Mouse (Mus musculus): ENCODE data around the gene Trmt10c. TPM values are rescaled to one million over a fixed set of nuclear protein-coding genes. Genes with fewer than 3 reads are reported as not detected.

Trmt10c gene
- polyA plus RNA-seq, 1 experiment from 2014 or later, result 31.0 TPM

DNA sequence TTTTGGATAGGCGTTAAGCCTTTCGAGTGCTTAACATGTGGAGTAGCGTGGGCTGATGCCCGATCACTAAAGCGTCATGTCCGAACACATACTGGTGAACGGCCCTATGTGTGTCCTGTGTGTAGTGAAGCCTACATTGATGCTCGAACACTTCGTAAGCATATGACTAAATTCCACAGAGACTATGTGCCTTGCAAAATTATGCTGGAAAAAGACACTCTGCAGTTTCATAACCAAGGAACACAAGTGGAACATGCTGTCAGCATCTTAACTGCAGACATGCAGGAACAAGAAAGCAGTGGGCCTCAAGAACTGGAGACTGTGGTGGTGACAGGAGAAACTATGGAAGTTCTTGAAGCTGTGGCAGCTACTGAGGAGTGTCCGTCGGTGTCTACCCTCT is 30.8 kb downstream of the Trmt10c start:
- Histone ChIP-seq H3K4me1 (replicated peaks) (no peaks in the 10 kb centered on the region), H3K27me3 (no peaks in the 10 kb centered on the region), H3K9ac (replicated peaks) (no peak overlapping the region), H3K36me3 (peaks cover 55% of the 10 kb centered on the region), H3K4me2 (no peak overlapping the region), H3K4me3 (replicated peaks) (no peak overlapping the region), H3K9me3 (no peaks in the 10 kb centered on the region), H3K27ac (no peak overlapping the region)
- no peak for ATAC-seq (ENCODE audit: insufficient number of reproducible peaks, insufficient read depth, low FRiP score, low TSS enrichment, low read depth)
- 96% methylated on average over 11 of the region's 11 CpGs for WGBS

DNA sequence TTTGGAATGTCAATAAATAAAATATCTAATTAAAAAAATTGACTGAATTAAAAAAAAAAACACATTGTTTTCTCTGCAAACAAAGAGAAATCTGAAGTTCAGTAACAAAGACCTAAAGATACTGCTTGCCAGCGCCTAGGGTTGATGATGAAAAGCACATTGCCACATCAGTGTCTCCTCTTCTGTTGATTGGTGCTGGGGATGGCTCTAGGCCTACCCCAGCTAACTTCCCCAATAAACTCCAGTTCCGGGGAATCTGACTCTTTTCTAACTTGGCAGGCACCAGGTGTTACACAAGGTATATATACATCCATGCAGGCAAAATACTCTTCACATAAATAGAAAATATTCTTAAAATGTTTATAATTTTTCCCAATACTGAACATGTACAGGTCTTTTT is 43.4 kb downstream of the Trmt10c start:
- Histone ChIP-seq H3K4me3 (replicated peaks) (no peak overlapping the region), H3K9ac (replicated peaks) (no peak overlapping the region), H3K9me3 (no peaks in the 10 kb centered on the region), H3K4me2 (no peak overlapping the region), H3K27me3 (no peaks in the 10 kb centered on the region), H3K36me3 (peaks cover 65% of the 10 kb centered on the region), H3K4me1 (replicated peaks) (no peaks in the 10 kb centered on the region), H3K27ac (no peak overlapping the region)
- no peak for ATAC-seq (ENCODE audit: insufficient number of reproducible peaks, insufficient read depth, low FRiP score, low TSS enrichment, low read depth)
- 95% methylated on average over 2 of the region's 2 CpGs for WGBS

DNA sequence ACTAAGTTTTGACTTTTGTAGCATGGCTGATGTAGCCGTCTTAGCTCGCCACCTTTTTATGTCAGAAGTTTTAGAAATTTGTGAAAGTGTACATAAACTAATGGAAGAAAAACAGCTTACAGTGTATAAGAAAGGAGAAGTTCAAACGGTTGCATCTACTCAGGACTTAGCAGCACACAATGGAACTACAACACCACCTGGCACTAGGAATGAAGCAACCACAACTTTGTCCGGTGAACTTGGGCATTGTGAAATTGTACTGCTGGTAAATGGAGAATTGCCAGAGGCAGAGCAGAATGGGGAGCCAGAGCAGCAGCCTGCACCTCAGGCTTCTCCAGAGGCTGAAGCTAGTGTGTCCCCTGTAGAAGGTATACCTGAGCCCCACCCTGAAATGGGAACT is 47.3 kb downstream of the Trmt10c start:
- Histone ChIP-seq H3K4me1 (replicated peaks) (no peaks in the 10 kb centered on the region), H3K27me3 (no peaks in the 10 kb centered on the region), H3K9me3 (no peaks in the 10 kb centered on the region), H3K9ac (replicated peaks) (no peak overlapping the region), H3K4me3 (replicated peaks) (no peak overlapping the region), H3K36me3 (peaks cover 69% of the 10 kb centered on the region), H3K27ac (no peak overlapping the region), H3K4me2 (no peak overlapping the region)
- 92% methylated on average over 4 of the region's 4 CpGs for WGBS
- ATAC-seq (ENCODE audit: insufficient number of reproducible peaks, insufficient read depth, low FRiP score, low TSS enrichment, low read depth), result no peak

DNA sequence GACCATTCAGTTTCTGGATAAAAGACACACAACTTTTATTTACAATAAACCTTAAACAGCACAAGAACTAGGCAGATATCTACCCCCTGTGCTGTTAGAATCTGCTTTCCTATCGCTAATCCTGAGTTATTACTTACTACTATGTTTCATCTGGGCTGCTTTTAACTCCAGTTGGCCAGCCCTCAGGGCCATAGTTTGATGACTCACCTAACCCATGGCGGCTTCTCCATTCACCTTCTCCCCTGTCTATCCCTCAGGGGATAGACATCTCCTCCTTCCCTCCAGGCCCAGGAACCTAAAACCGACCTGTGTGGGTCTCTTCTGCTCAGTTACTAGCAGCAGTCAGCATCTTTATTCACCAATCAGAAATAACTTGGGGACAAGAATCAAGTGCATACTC is 51.6 kb downstream of the Trmt10c start:
- WGBS, result 91% methylated on average over 3 of the region's 3 CpGs
- peaks cover 69% of the 10 kb centered on the region for H3K36me3 ChIP-seq
- no peak for ATAC-seq (ENCODE audit: insufficient number of reproducible peaks, insufficient read depth, low FRiP score, low TSS enrichment, low read depth)
- no peaks in the 10 kb centered on the region for H3K9me3 ChIP-seq
- no peak overlapping the region for H3K9ac ChIP-seq (replicated peaks)
- no peaks in the 10 kb centered on the region for H3K4me1 ChIP-seq (replicated peaks)
- H3K4me3 ChIP-seq (replicated peaks), result no peak overlapping the region
- H3K27me3 ChIP-seq, result no peaks in the 10 kb centered on the region
- no peak overlapping the region for H3K27ac ChIP-seq
- no peak overlapping the region for H3K4me2 ChIP-seq

Small RNA genes within 50 kb of the gene (microRNA-seq; reads per million reads assigned to microRNA genes)
- not detected for gene Gm24047

Other genes starting within 250 kb of the Trmt10c start
- 3.5 TPM in 2 replicates for gene Nfkbiz, start 198.9 kb downstream of the Trmt10c start, polyA plus RNA-seq (2016; fragmentation: Nextera tagmentation; extraction: Ambion mirVana)
- gene Nxpe3, start 142.5 kb downstream of the Trmt10c start, polyA plus RNA-seq (2016; fragmentation: Nextera tagmentation; extraction: Ambion mirVana), result 0.90 TPM in 2 replicates
- 13.0 and 13.4 TPM in 2 replicates for gene Cep97, start 103.0 kb downstream of the Trmt10c start, polyA plus RNA-seq (2016; fragmentation: Nextera tagmentation; extraction: Ambion mirVana)
- gene Rpl24, start 71.5 kb downstream of the Trmt10c start, polyA plus RNA-seq (2016; fragmentation: Nextera tagmentation; extraction: Ambion mirVana), result 856 and 860 TPM in 2 replicates
- gene Zbtb11, start 63.9 kb downstream of the Trmt10c start, polyA plus RNA-seq (2016; fragmentation: Nextera tagmentation; extraction: Ambion mirVana), result 22.4 and 22.7 TPM in 2 replicates
- 283 and 297 TPM in 2 replicates for gene Pcnp, start 8.1 kb downstream of the Trmt10c start, polyA plus RNA-seq (2016; fragmentation: Nextera tagmentation; extraction: Ambion mirVana)
- 39.2 and 43.1 TPM in 2 replicates for gene Senp7, start 10.5 kb upstream of the Trmt10c start, polyA plus RNA-seq (2016; fragmentation: Nextera tagmentation; extraction: Ambion mirVana)
- 0.14 and 0.29 TPM in 2 replicates for gene Impg2, start 166.5 kb upstream of the Trmt10c start, polyA plus RNA-seq (2016; fragmentation: Nextera tagmentation; extraction: Ambion mirVana)

Data from limb, embryonic 12.5 days (tissue).